Mouse (Mus musculus) midbrain, embryonic 15.5 days (tissue): ENCODE measurements at regions not wholly inside any gene's neighbourhood (a gene's known extent, or its start where the extent isn't known, plus 50 kb on each side); places are given as distances from the start of the nearest gene placed in this dataset.

Experiments used
- ATAC-seq: fragments of 200-750 bp; cut with Nextera tagmentation; replicated peaks from 2 replicates; pipeline ENCODE4 v1.8.0; 2017; ENCODE audit warnings: moderate TSS enrichment
- H3K27ac ChIP-seq: fragments of 300-500 bp; sonication (generic); 2 replicates; pipeline ENCODE4 v1.5.1; 2015; ENCODE audit warnings: mild to moderate bottlenecking, inconsistent platforms
- H3K27me3 ChIP-seq: fragments of 300-500 bp; sonication (generic); replicated peaks from 2 replicates; pipeline ENCODE4 v1.6.1; 2015; ENCODE audit warnings: inconsistent platforms
- H3K36me3 ChIP-seq: fragments of 300-500 bp; sonication (generic); replicated peaks from 2 replicates; pipeline ENCODE4 v1.6.1; 2015; ENCODE audit warnings: inconsistent platforms
- H3K4me1 ChIP-seq: fragments of 300-500 bp; sonication (generic); 2 replicates; pipeline ENCODE4 v1.6.1; 2015; ENCODE audit warnings: inconsistent platforms
- H3K4me2 ChIP-seq: fragments of 300-500 bp; sonication (generic); 2 replicates; pipeline ENCODE4 v1.6.1; 2015; ENCODE audit warnings: inconsistent platforms, mild to moderate bottlenecking, moderate library complexity
- H3K4me3 ChIP-seq: fragments of 300-500 bp; sonication (generic); 2 replicates; pipeline ENCODE4 v1.5.1; 2015; ENCODE audit warnings: mild to moderate bottlenecking, inconsistent platforms
- H3K9ac ChIP-seq: fragments of 300-500 bp; sonication (generic); 2 replicates; pipeline ENCODE4 v1.6.1; 2015; ENCODE audit warnings: mild to moderate bottlenecking, inconsistent platforms
- H3K9me3 ChIP-seq: fragments of 300-500 bp; sonication (generic); 2 replicates; pipeline ENCODE4 v1.6.1; 2016; ENCODE audit warnings: inconsistent platforms
- WGBS: fragments of 180-500 bp; shearing (Covaris S2); methylation state at CpG from one replicate; pipeline ENCODE4 v1.1.7; 2015; ENCODE audit warnings: mixed read lengths; 5-methylcytosine and 5-hydroxymethylcytosine counted together

DNA sequence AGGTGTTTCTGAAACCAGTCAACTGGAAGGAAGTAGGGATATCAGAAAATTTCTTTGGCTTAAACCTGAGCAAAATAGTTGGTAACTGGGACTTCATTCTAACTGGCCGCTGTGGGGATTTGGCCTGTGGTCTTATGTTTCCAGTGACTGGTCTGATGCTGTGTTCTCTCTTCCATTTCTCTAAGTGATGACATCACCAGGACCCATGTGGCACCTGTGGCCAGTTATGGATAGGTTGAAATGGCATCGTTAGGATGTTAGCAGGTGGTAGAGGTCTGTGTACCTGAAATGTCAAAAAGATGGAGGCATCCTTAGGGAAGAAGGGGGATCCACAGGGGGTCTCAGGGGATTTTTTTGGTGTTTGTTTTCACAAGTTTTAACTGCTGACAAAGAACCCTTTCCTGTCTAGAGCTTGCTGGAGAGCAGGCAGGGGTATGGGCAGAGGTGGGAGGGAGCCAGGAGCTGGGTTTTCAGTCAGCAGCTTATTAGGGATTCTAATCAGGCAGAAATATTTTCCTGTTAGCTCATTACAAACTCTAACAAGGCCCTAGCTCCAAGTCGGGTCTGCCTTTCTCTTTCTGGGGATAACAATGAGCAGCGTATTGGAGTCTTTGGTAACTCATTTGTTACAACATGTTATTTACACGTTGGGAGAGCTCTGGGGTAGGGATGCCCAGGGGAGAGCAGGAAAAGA lies 170.2 kb downstream of the Adck1 start:
- H3K4me3 ChIP-seq, result no peak overlapping the region
- WGBS, result 52% methylated on average over 5 of the region's 5 CpGs
- ATAC-seq, result no peak

DNA sequence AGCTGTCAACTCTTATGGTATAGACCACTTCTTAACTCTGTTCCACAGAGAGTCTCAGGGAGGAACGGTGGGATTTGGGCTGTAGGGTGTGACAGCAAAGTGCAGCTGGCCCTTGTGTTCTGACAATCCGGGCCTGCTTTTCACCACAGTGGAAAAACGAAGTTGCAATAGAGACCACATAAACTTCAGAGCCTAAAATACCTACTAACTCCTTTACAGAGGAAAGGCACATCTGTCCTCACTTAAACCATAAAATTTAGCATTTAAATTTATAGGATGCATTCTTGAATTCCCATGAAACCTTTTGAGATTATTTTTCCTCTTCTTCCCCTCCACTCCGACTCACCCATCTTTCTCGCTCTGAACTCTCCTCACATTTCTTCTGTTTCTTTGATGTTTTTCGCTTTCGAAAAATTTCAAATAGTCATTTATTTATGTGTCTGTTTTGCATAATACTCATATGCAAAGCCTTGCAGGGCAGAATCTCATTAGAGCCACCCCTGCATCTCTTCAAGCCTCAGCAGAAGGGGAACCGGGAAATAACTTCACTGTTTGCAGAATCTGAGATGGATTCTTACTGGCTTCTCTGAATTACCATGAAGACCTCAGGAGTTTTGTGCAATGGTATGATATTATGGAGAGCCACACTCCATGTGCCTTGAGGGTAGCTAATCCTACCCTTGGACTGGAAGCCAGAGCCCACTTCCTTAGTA lies 172.1 kb downstream of the Adck1 start:
- Histone ChIP-seq H3K36me3 (no peaks in the 10 kb centered on the region), H3K4me3 (no peak overlapping the region), H3K27me3 (no peaks in the 10 kb centered on the region), H3K9ac (no peak overlapping the region), H3K4me1 (no peaks in the 10 kb centered on the region), H3K9me3 (no peaks in the 10 kb centered on the region), H3K4me2 (no peak overlapping the region), H3K27ac (no peak overlapping the region)
- 61% methylated on average over 8 of the region's 8 CpGs for WGBS
- no peak for ATAC-seq

More for the DNA sequence above, 170.2 kb downstream of the Adck1 start:
- Histone ChIP-seq H3K4me1 (no peaks in the 10 kb centered on the region), H3K9ac (no peak overlapping the region), H3K4me2 (no peak overlapping the region), H3K27ac (no peak overlapping the region), H3K27me3 (no peaks in the 10 kb centered on the region), H3K36me3 (no peaks in the 10 kb centered on the region), H3K9me3 (no peaks in the 10 kb centered on the region)

DNA sequence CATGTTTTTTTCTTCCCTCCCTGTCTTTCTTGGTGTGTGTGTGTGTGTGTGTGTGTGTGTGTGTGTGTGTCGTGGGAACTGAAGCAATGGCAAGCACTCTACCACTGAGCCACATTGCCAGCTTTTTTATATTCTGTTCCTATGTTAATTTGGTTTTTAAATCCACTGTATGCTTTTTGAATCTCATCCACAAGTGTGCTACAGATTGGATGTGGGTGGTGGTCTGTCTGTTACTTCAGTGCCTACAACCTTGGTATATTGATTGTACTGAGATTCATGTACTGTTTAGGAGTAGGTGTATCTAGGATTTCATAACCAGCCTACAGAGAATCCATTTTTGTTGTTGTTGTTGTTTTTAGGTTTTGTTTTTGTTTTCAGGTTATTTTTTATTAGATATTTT lies 170.8 kb upstream of the Nrxn3 start:
- H3K9ac ChIP-seq, result no peak overlapping the region
- H3K27ac ChIP-seq, result no peak overlapping the region
- no peak overlapping the region for H3K4me2 ChIP-seq
- no peak for ATAC-seq
- no peak overlapping the region for H3K4me3 ChIP-seq
- H3K36me3 ChIP-seq, result no peaks in the 10 kb centered on the region
- no peaks in the 10 kb centered on the region for H3K9me3 ChIP-seq
- H3K4me1 ChIP-seq, result no peaks in the 10 kb centered on the region
- WGBS, result 80% methylated on average over 1 of the region's 1 CpGs
- no peaks in the 10 kb centered on the region for H3K27me3 ChIP-seq

DNA sequence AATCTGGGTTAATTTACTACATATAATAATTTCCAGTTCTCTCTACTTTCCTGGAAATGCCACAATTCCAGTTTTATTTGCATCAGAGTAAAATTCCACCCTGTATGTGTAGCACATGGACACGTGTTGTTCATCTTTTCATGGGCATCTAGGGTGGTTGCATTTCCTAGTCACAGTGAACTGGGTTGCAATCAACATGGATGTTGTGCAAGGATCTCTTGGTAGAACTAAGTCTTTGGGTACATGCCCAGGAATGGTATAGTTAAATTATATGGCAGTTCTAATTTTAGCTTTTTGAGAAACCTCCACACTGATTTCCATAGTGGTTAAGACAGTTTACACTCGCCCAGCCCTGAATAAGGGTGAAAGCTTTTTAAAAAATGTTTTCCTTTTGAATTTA lies 167.2 kb upstream of the Nrxn3 start:
- H3K27me3 ChIP-seq, result no peaks in the 10 kb centered on the region
- no peak overlapping the region for H3K27ac ChIP-seq
- no peaks in the 10 kb centered on the region for H3K4me1 ChIP-seq
- no peak overlapping the region for H3K9ac ChIP-seq
- H3K4me2 ChIP-seq, result no peak overlapping the region
- H3K9me3 ChIP-seq, result no peaks in the 10 kb centered on the region
- H3K4me3 ChIP-seq, result no peak overlapping the region
- no peak for ATAC-seq
- WGBS, result 82% methylated on average over 2 of the region's 2 CpGs
- H3K36me3 ChIP-seq, result no peaks in the 10 kb centered on the region

DNA sequence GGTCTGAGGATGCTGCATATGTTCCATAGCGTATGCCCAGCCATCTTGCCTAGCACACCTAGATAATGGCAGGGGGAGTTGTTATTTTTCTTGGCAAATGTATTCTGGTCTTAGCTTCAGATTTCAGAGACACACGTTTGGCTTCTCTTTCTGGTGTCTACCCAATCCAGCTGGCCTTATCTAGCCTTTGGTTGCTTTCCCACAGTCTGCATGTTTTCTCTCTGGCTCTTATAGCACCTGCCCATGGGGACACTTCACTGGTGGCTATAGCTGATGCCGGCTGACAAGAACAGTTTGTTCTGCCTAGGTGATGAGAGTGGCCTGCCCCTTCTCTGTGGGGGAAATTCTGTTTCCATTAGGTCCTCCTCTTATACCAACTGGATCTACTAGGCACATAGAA lies 164.6 kb upstream of the Nrxn3 start:
- Histone ChIP-seq H3K9ac (no peak overlapping the region), H3K27ac (no peak overlapping the region), H3K4me1 (no peaks in the 10 kb centered on the region), H3K27me3 (no peaks in the 10 kb centered on the region), H3K4me2 (no peak overlapping the region), H3K4me3 (no peak overlapping the region), H3K9me3 (no peaks in the 10 kb centered on the region), H3K36me3 (no peaks in the 10 kb centered on the region)
- no peak for ATAC-seq
- 83% methylated on average over 3 of the region's 3 CpGs for WGBS

DNA sequence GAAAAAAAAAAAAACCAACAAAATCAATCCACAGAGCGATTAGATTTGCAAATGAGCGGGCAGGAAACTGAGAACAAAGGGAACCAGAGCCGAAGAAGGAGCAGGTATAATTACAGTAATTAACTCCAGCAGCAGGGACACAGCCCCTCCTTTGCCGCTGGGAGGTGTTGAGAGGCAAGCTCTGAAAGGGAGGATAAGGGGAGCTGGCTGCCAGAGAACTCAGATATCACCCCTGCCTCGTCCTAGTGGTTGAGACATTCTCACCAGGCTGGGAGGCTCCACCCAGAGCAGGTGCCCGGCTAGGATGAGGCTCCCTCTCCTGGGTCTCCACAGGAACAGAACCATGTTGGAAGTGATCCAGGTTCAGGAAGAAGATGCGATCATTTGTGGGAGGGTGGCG lies 142.7 kb upstream of the Nrxn3 start:
- peak; percentile 73 for ATAC-seq
- H3K9me3 ChIP-seq, result no peaks in the 10 kb centered on the region
- no peaks in the 10 kb centered on the region for H3K36me3 ChIP-seq
- WGBS, result 17% methylated on average over 8 of the region's 8 CpGs
- H3K27ac ChIP-seq, result no peak overlapping the region
- H3K27me3 ChIP-seq, result no peaks in the 10 kb centered on the region
- H3K9ac ChIP-seq, result no peak overlapping the region
- no peak overlapping the region for H3K4me3 ChIP-seq
- H3K4me1 ChIP-seq, result no peaks in the 10 kb centered on the region
- H3K4me2 ChIP-seq, result no peak overlapping the region

DNA sequence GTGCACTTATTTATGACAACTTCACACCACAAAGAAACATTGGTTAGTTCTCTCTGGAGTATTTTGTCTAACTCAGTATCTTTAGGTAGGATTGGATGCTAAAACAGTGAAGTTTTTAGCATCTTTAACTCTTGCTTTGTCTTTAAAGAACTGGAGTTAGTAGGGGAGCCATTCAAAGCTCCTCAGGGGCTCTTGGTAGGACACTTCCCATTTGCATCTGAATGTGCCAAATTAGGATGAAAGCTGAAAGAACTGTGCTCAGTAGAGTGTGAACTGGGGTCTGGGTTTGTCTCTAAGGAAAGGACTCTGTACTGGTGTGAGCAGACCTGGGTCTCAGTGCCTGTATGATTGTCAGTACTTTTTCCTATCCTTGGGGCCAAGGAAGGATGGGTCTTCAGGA lies 116.7 kb upstream of the Nrxn3 start:
- Histone ChIP-seq H3K4me1 (no peaks in the 10 kb centered on the region), H3K9ac (no peak overlapping the region), H3K36me3 (no peaks in the 10 kb centered on the region), H3K9me3 (no peaks in the 10 kb centered on the region), H3K4me2 (no peak overlapping the region), H3K4me3 (no peak overlapping the region), H3K27me3 (no peaks in the 10 kb centered on the region), H3K27ac (no peak overlapping the region)
- no peak for ATAC-seq

DNA sequence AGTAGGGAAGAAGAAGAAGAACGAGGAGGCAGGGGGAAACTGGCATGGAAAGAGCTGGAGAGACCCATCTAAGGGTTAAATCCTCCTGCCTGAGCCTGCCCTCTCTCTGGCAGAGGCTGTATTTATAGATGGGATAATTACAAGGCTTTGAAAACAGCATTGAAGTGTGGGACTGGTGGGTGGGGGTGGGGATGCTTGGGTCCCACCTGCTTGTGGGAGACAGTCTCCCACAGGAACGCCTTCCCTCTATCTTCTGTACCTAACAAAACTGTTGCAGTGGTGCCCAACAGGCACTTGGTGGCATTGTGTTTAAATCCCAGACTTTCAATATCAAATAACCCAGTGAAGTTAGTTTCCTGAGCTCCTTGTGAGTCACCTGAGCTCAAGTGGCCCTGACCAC lies 102.6 kb upstream of the Nrxn3 start:
- Histone ChIP-seq H3K4me1 (no peaks in the 10 kb centered on the region), H3K9me3 (no peaks in the 10 kb centered on the region), H3K27me3 (no peaks in the 10 kb centered on the region), H3K4me2 (no peak overlapping the region), H3K36me3 (no peaks in the 10 kb centered on the region), H3K4me3 (no peak overlapping the region), H3K27ac (no peak overlapping the region), H3K9ac (no peak overlapping the region)
- ATAC-seq, result no peak
- 45% methylated on average over 2 of the region's 2 CpGs for WGBS

DNA sequence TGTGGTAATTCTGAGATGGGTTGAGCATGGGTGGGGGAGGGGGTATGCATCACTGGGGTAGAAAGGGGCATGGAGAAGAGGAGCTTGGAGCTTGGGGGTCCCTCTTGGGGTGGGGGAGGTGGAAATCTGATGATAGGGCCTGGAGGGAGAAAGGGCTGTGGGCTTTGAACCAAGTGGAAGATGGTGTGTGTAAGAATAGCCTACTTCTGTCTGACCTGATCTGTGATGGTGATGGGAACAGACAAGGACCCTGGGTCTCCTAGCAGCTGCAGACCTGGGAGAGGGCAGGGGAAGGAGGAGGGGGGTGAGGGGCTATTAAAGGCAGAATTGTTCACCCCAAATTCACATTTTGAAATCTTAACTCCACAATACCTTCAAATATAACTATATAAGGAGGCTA lies 78.4 kb upstream of the Nrxn3 start:
- no peak for ATAC-seq
- Histone ChIP-seq H3K9me3 (no peaks in the 10 kb centered on the region), H3K4me1 (no peaks in the 10 kb centered on the region), H3K4me2 (no peak overlapping the region), H3K27me3 (no peaks in the 10 kb centered on the region), H3K27ac (no peak overlapping the region), H3K4me3 (no peak overlapping the region), H3K9ac (no peak overlapping the region), H3K36me3 (no peaks in the 10 kb centered on the region)

DNA sequence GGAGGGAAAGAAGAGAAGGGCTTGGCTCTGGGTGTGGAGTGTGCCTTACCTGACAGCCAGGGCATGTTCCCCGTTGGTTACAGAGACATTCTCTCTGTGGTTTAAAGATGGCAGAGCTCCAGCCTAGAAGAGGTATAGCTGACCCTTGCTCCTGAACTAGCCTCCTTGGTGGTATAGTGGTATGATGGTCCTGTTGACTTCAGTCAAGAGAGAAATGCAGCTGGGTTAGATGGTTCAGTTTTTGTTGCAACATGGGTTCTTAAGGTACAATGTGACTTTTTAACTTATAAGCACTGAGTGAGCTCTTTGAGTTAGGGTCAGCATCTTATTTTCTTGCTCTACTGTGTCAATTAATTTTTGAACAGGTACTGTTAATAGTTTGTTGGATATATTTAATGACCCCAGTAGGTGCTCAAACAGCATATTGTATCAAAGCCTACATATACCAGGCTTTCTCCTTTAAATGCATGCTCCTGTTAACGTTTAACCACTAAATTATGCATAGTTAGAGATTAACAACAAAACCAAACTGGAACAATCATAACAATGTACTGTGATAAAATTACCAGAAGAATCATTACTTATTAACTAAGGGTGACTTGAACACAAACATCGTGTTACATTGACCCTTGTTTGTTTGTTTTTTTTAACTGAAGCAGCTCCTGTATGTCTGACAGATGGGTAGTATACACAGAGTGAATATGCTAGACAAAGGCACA lies 70.5 kb upstream of the Nrxn3 start:
- H3K4me3 ChIP-seq, result no peak overlapping the region
- H3K4me2 ChIP-seq, result no peak overlapping the region
- no peak overlapping the region for H3K9ac ChIP-seq
- WGBS, result 81% methylated on average over 3 of the region's 3 CpGs
- no peaks in the 10 kb centered on the region for H3K9me3 ChIP-seq
- ATAC-seq, result no peak
- H3K27ac ChIP-seq, result no peak overlapping the region
- H3K27me3 ChIP-seq, result no peaks in the 10 kb centered on the region
- H3K36me3 ChIP-seq, result no peaks in the 10 kb centered on the region
- H3K4me1 ChIP-seq, result no peaks in the 10 kb centered on the region
